Mouse (Mus musculus): Measurements from ENCODE around the gene Gm20388. TPM values are rescaled to one million over a fixed set of nuclear protein-coding genes. Genes with fewer than 3 reads are reported as not detected.

Gm20388 gene
- polyA plus RNA-seq, 1 experiment from 2014 or later, result not detected

- ATAC-seq (ENCODE audit: low FRiP score, low TSS enrichment) (no peak), DNase-seq (ENCODE audit: low spot score) (no peak)
- Histone ChIP-seq H3K9me3 (ENCODE audit: control insufficient read depth, low read length) (no peaks in the 10 kb centered on the region), H3K27ac (replicated peaks) (peak overlapping the region; percentile 69), H3K4me3 (ENCODE audit: low read depth, low read length) (0 out of 2 replicates have a peak overlapping the region, but pooled peaks have one; percentile 75), H3K4me2 (replicated peaks; ENCODE audit: low read depth) (peak overlapping the region; percentile 98), H3K4me1 (replicated peaks; ENCODE audit: control insufficient read depth, insufficient read depth) (no peaks in the 10 kb centered on the region), H3K27me3 (ENCODE audit: control insufficient read depth, insufficient read depth, low read length) (no peaks in the 10 kb centered on the region), H3K9ac (ENCODE audit: low read length) (no peak overlapping the region), H3K36me3 (ENCODE audit: control insufficient read depth, insufficient read depth, low read length) (no peaks in the 10 kb centered on the region)
- 68% methylated on average over 5 of the region's 5 CpGs for WGBS
- TF ChIP-seq CTCF (IDR thresholded peaks at IDR 0.05; ENCODE audit: low read depth) (peak; percentile 19; the same call in 1 of the 2 replicates), EP300 (optimal IDR thresholded peaks at IDR 0.05) (no peak)
Observed at GRCm38 (mm10) chr8:120491166-120491793, 580.6 kb downstream of the Gm20388 start.

- Histone ChIP-seq H3K27me3 (ENCODE audit: control insufficient read depth, insufficient read depth, low read length) (no peaks in the 10 kb centered on the region), H3K4me1 (replicated peaks; ENCODE audit: control insufficient read depth, insufficient read depth) (no peaks in the 10 kb centered on the region), H3K4me2 (replicated peaks; ENCODE audit: low read depth) (0 out of 2 replicates have a peak overlapping the region, but pooled peaks have one; percentile 20), H3K36me3 (ENCODE audit: control insufficient read depth, insufficient read depth, low read length) (no peaks in the 10 kb centered on the region), H3K27ac (replicated peaks) (no peak overlapping the region), H3K4me3 (ENCODE audit: low read depth, low read length) (no peak overlapping the region), H3K9ac (ENCODE audit: low read length) (no peak overlapping the region), H3K9me3 (ENCODE audit: control insufficient read depth, low read length) (no peaks in the 10 kb centered on the region)
- no peak for TF ChIP-seq CTCF (IDR thresholded peaks at IDR 0.05; ENCODE audit: low read depth)
- TF ChIP-seq EP300 (optimal IDR thresholded peaks at IDR 0.05), result no peak
- ATAC-seq (ENCODE audit: low FRiP score, low TSS enrichment) (no peak), DNase-seq (ENCODE audit: low spot score) (no peak)
- WGBS, result 43% methylated on average over 14 of the region's 14 CpGs
Observed at GRCm38 (mm10) chr8:120492193-120492880, 581.7 kb downstream of the Gm20388 start.

- H3K4me3 ChIP-seq (ENCODE audit: low read depth, low read length), result no peak overlapping the region
- no peak overlapping the region for H3K9ac ChIP-seq (ENCODE audit: low read length)
- WGBS, result 62% methylated on average over 4 of the region's 4 CpGs
- TF ChIP-seq EP300 (optimal IDR thresholded peaks at IDR 0.05) (no peak), CTCF (IDR thresholded peaks at IDR 0.05; ENCODE audit: low read depth) (no peak)
- ATAC-seq (ENCODE audit: low FRiP score, low TSS enrichment), result no peak
- no peaks in the 10 kb centered on the region for H3K27me3 ChIP-seq (ENCODE audit: control insufficient read depth, insufficient read depth, low read length)
- DNase-seq (ENCODE audit: low spot score), result no peak
- H3K4me1 ChIP-seq (replicated peaks; ENCODE audit: control insufficient read depth, insufficient read depth), result peaks cover 3% of the 10 kb centered on the region; the same call in 1 of the 2 replicates
- H3K36me3 ChIP-seq (ENCODE audit: control insufficient read depth, insufficient read depth, low read length), result no peaks in the 10 kb centered on the region
- H3K9me3 ChIP-seq (ENCODE audit: control insufficient read depth, low read length), result no peaks in the 10 kb centered on the region
- no peak overlapping the region for H3K27ac ChIP-seq (replicated peaks)
- no peak overlapping the region for H3K4me2 ChIP-seq (replicated peaks; ENCODE audit: low read depth)
Observed at GRCm38 (mm10) chr8:120492881-120493220, 582.2 kb downstream of the Gm20388 start.

- no peak overlapping the region for H3K4me2 ChIP-seq (replicated peaks; ENCODE audit: low read depth)
- H3K27me3 ChIP-seq (ENCODE audit: control insufficient read depth, insufficient read depth, low read length), result no peaks in the 10 kb centered on the region
- H3K4me1 ChIP-seq (replicated peaks; ENCODE audit: control insufficient read depth, insufficient read depth), result peaks cover 10% of the 10 kb centered on the region
- no peak for DNase-seq (ENCODE audit: low spot score)
- H3K4me3 ChIP-seq (ENCODE audit: low read depth, low read length), result no peak overlapping the region
- no peak overlapping the region for H3K27ac ChIP-seq (replicated peaks)
- no peak overlapping the region for H3K9ac ChIP-seq (ENCODE audit: low read length)
- 71% methylated on average over 16 of the region's 16 CpGs for WGBS
- TF ChIP-seq CTCF (IDR thresholded peaks at IDR 0.05; ENCODE audit: low read depth), result no peak
- TF ChIP-seq EP300 (optimal IDR thresholded peaks at IDR 0.05), result no peak
- ATAC-seq (ENCODE audit: low FRiP score, low TSS enrichment), result no peak
- no peaks in the 10 kb centered on the region for H3K9me3 ChIP-seq (ENCODE audit: control insufficient read depth, low read length)
- H3K36me3 ChIP-seq (ENCODE audit: control insufficient read depth, insufficient read depth, low read length), result no peaks in the 10 kb centered on the region
Observed at GRCm38 (mm10) chr8:120493508-120494464, 583.1 kb downstream of the Gm20388 start.

- Histone ChIP-seq H3K36me3 (ENCODE audit: control insufficient read depth, insufficient read depth, low read length) (no peaks in the 10 kb centered on the region), H3K4me3 (ENCODE audit: low read depth, low read length) (no peak overlapping the region), H3K27me3 (ENCODE audit: control insufficient read depth, insufficient read depth, low read length) (no peaks in the 10 kb centered on the region), H3K27ac (replicated peaks) (peak overlapping the region; percentile 61; the same call in 1 of the 2 replicates), H3K4me1 (replicated peaks; ENCODE audit: control insufficient read depth, insufficient read depth) (peaks cover 12% of the 10 kb centered on the region), H3K4me2 (replicated peaks; ENCODE audit: low read depth) (peak overlapping the region; percentile 8; the same call in 1 of the 2 replicates), H3K9me3 (ENCODE audit: control insufficient read depth, low read length) (no peaks in the 10 kb centered on the region), H3K9ac (ENCODE audit: low read length) (peak overlapping the region; percentile 23; the same call in 1 of the 2 replicates)
- DNase-seq (ENCODE audit: low spot score), result no peak
- TF ChIP-seq EP300 (optimal IDR thresholded peaks at IDR 0.05) (no peak), CTCF (IDR thresholded peaks at IDR 0.05; ENCODE audit: low read depth) (no peak)
- WGBS, result 41% methylated on average over 15 of the region's 15 CpGs
- no peak for ATAC-seq (ENCODE audit: low FRiP score, low TSS enrichment)
Observed at GRCm38 (mm10) chr8:120494903-120495302, 584.3 kb downstream of the Gm20388 start.
